ENCODE assay signal across 10 mouse cellular contexts in the genomic region with DNA sequence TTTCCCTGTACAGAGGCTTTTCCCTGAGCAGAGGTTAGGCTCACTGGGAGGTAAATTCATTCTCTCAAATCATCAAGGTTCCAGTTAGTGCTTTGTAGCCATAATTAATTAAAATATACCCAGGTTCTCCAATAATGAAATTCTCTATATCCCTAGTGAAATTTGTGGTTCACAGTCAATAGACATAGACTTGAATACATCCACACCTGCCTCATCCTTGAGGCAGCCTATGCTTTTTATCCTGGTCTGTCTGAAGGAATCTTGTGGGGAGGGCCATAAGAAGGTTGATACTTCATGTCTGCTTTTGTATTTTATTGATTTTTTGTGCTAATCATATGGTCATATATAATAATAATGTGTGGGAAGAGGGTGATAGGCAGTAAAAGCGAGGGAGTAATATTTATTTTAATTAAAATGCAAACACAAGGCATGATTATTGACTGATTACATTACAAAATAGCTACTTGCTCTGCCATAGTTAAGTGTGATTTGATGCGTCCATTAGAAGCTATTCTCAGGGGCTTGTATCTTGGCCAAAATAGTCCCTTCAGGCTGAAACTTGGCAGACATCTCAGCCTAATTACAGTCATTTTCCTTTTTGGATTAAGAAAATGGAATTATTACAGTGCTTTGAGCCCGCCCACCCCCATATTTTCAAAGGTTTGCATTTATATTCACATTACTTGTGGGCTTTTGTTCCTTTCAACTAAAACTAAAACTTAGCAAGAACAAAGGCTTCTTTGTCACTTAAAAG.
"Had no signal": no experiment of that assay in that cellular context is flagged by ENCODE, and none has a peak within 500 bp of the region (broad histone marks: within the 10 kb centered on the region; RNA-seq: fewer than 3 reads in every experiment).

No protein-coding gene starts in this region.

- H3K4me2 ChIP-seq: limb, embryonic 15.5 days; liver, embryonic 12.5 days; lung, embryonic 15.5 days; midbrain, embryonic 13.5 days; neural tube, embryonic 12.5 days had no signal

- H3K4me1 ChIP-seq: limb, embryonic 15.5 days; liver, embryonic 12.5 days; lung, embryonic 15.5 days; midbrain, embryonic 13.5 days; neural tube, embryonic 12.5 days had no signal

- H3K27ac ChIP-seq: limb, embryonic 15.5 days; liver, embryonic 12.5 days; lung, embryonic 15.5 days; midbrain, embryonic 13.5 days; neural tube, embryonic 12.5 days had no signal

- DNase-seq: kidney, postnatal 25 days; right cerebral cortex, adult 18-20 months; right cerebral cortex, postnatal 25 days; thymus, postnatal 36 days had no signal

- ATAC-seq: liver, embryonic 12.5 days; midbrain, embryonic 13.5 days had no signal

- H3K9me3 ChIP-seq: limb, embryonic 15.5 days; liver, embryonic 12.5 days; lung, embryonic 15.5 days; midbrain, embryonic 13.5 days; neural tube, embryonic 12.5 days had no signal

- H3K27me3 ChIP-seq: limb, embryonic 15.5 days; liver, embryonic 12.5 days; lung, embryonic 15.5 days; midbrain, embryonic 13.5 days; neural tube, embryonic 12.5 days had no signal

- H3K9ac ChIP-seq: limb, embryonic 15.5 days; liver, embryonic 12.5 days; lung, embryonic 15.5 days; midbrain, embryonic 13.5 days; neural tube, embryonic 12.5 days had no signal

- H3K36me3 ChIP-seq: limb, embryonic 15.5 days; liver, embryonic 12.5 days; lung, embryonic 15.5 days; midbrain, embryonic 13.5 days; neural tube, embryonic 12.5 days had no signal

- H3K4me3 ChIP-seq: limb, embryonic 15.5 days; liver, embryonic 12.5 days; lung, embryonic 15.5 days; midbrain, embryonic 13.5 days; myocyte; neural tube, embryonic 12.5 days had no signal
